Mouse (Mus musculus) CH12.LX (cell line): ENCODE measurements around the gene Hoxa9.

Source experiments
- CHD2 ChIP-seq: IDR thresholded peaks from 2 replicates; pipeline ENCODE4 v1.6.1; 2011; ENCODE audit warnings: low read length, improper control_type of control experiment
- CTCF ChIP-seq, 2 experiments: IDR thresholded peaks in 1 of 2; conservative IDR thresholded peaks in 1 of 2; 2 replicates each; pipeline ENCODE4 v1.5.1; 2011 to 2012; ENCODE audit warnings: low read depth in 2 of 2, low read length in 2 of 2, improper control_type of control experiment in 1 of 2, inconsistent platforms in 1 of 2, mild to moderate bottlenecking in 1 of 2, moderate library complexity in 1 of 2
- MAFK ChIP-seq: IDR thresholded peaks from 2 replicates; pipeline ENCODE4 v1.6.1; 2011; ENCODE audit warnings: low read length, improper control_type of control experiment; ENCODE audit not compliant: insufficient replicate concordance
- POLR2A ChIP-seq: IDR thresholded peaks from 2 replicates; pipeline ENCODE4 v1.6.1; 2011; ENCODE audit warnings: low read depth, mild to moderate bottlenecking, improper control_type of control experiment, low read length
- USF1 ChIP-seq: IDR thresholded peaks from 2 replicates; pipeline ENCODE4 v1.6.1; 2014; ENCODE audit warnings: low read depth, mild to moderate bottlenecking, inconsistent platforms, low read length, improper control_type of control experiment

DNA sequence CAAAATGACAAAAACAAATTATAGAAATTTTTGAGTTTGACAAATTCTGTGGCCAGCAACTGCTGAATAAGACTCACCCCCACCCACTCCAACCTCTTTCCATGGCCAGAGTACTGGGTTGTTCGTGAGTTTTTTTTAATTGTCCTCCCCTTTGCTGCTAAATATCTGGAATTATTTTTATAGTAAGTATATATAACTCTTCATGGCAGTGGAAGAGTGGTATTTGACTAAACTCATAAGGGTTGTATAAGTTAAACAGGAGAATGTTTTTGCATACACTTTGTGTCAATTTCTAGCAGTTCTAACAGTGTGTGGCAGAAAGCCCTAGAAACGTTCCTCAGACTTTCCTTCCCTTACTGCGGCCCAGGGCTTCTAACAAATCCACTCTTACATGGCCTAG lies 36.8 kb upstream of the Hoxa9 start:
- TF ChIP-seq CTCF (conservative IDR thresholded peaks at IDR 0.05 in 1 of 2, IDR thresholded peaks at IDR 0.05 in 1 of 2; ENCODE audit: low read depth in 2 of 2, low read length in 2 of 2) = no peak
- TF ChIP-seq USF1 = no peak
- TF ChIP-seq POLR2A = no peak
- TF ChIP-seq MAFK = no peak
- no peak for TF ChIP-seq CHD2
